Mouse (Mus musculus): Measurements from ENCODE around the gene Chchd4. TPM values are rescaled to one million over a fixed set of nuclear protein-coding genes. Genes with fewer than 3 reads are reported as not detected.

The Chchd4 gene
- total RNA-seq (2021) (10 to 100 TPM; 15.3 to 17.0 TPM), polyA plus RNA-seq (2012; rRNA removed) (8.7 and 12.8 TPM in 2 replicates)
- long read RNA-seq, transcript Chchd4-201 (3 exons, 3,472 nt) = major isoform, 44 of 122 reads
- long read RNA-seq, partial matches to known transcripts = 0 of 122 reads
- long read RNA-seq, other reads (novel, unspliced or antisense) = 78 of 122 reads

- Histone ChIP-seq H3K36me3 (ENCODE audit: control insufficient read depth, insufficient read depth, low read length) (no peaks in the 10 kb centered on the region), H3K79me2 (replicated peaks; ENCODE audit: control insufficient read depth, insufficient read depth, low read length) (no peaks in the 10 kb centered on the region), H3K9ac (ENCODE audit: low read depth, low read length) (peak within 1 kb of the TSS; percentile 81), H3K27me3 (ENCODE audit: control insufficient read depth, insufficient read depth, low read length) (no peaks in the 10 kb centered on the region), H3K4me3 (peak within 1 kb of the TSS; percentile 92), H3K4me1 (ENCODE audit: control insufficient read depth, insufficient read depth, low read length) (peaks cover 2% of the 10 kb centered on the region; the same call in 1 of the 2 replicates), H3K27ac (peak within 1 kb of the TSS; percentile 85)
- peak; percentile 98 to 99 for DNase-seq
- WGBS = 1% methylated on average over 74 of the region's 74 CpGs
- intact Hi-C loops (cut with DNase I) = loop anchor here (1.0 kb wide), 2 partner anchors 33 to 42 kb away; partner anchors contain the start of genes Lsm3 and Xpc
- no peak for TF ChIP-seq CTCF (IDR thresholded peaks at IDR 0.05)
- peak; percentile 11; the same call in 1 of the 2 replicates for TF ChIP-seq EP300 (IDR thresholded peaks at IDR 0.05; ENCODE audit: insufficient read depth, low read depth, low read length)
- peak; percentile 90 for TF ChIP-seq POLR2A (IDR thresholded peaks at IDR 0.05; ENCODE audit: insufficient read depth, low read depth, low read length)
Measured at GRCm38 (mm10) chr6:91472868-91473804, at the start of gene Chchd4, which contains the start of gene Tmem43. Gene Chchd4 (minus strand): TSS chr6:91473546. Gene Tmem43 (plus strand): TSS chr6:91473703.

- Histone ChIP-seq H3K9ac (ENCODE audit: low read depth, low read length) (no peak overlapping the region), H3K36me3 (ENCODE audit: control insufficient read depth, insufficient read depth, low read length) (peaks cover 2% of the 10 kb centered on the region; the same call in 1 of the 2 replicates), H3K27me3 (ENCODE audit: control insufficient read depth, insufficient read depth, low read length) (no peaks in the 10 kb centered on the region), H3K4me1 (ENCODE audit: control insufficient read depth, insufficient read depth, low read length) (peaks cover 4% of the 10 kb centered on the region), H3K27ac (no peak overlapping the region), H3K79me2 (replicated peaks; ENCODE audit: control insufficient read depth, insufficient read depth, low read length) (no peaks in the 10 kb centered on the region), H3K4me3 (no peak overlapping the region)
- intact Hi-C loops (cut with DNase I) = no loop called here
- WGBS = 92% methylated on average over 5 of the region's 5 CpGs
- no peak for DNase-seq
- TF ChIP-seq CTCF (IDR thresholded peaks at IDR 0.05) = no peak
- no peak for TF ChIP-seq EP300 (IDR thresholded peaks at IDR 0.05; ENCODE audit: insufficient read depth, low read depth, low read length)
- TF ChIP-seq POLR2A (IDR thresholded peaks at IDR 0.05; ENCODE audit: insufficient read depth, low read depth, low read length) = no peak
Measured at GRCm38 (mm10) chr6:91522816-91523215, 49.5 kb upstream of the Chchd4 start.

- H3K79me2 ChIP-seq (replicated peaks; ENCODE audit: control insufficient read depth, insufficient read depth, low read length) = 0 out of 2 replicates have a peak, but pooled peaks cover 2% of the 10 kb centered on the region
- H3K27ac ChIP-seq = no peak overlapping the region; the same call in 1 of the 2 replicates
- TF ChIP-seq POLR2A (IDR thresholded peaks at IDR 0.05; ENCODE audit: insufficient read depth, low read depth, low read length) = no peak
- no peak for TF ChIP-seq CTCF (IDR thresholded peaks at IDR 0.05)
- no peak for TF ChIP-seq EP300 (IDR thresholded peaks at IDR 0.05; ENCODE audit: insufficient read depth, low read depth, low read length)
- no peak for DNase-seq
- 51% methylated on average over 7 of the region's 7 CpGs for WGBS
- intact Hi-C loops (cut with DNase I) = loop anchor here (5.0 kb wide), 1 partner anchor 574 kb away; the partner anchor contains the start of gene Nr2c2
- no peak overlapping the region for H3K4me3 ChIP-seq
- H3K36me3 ChIP-seq (ENCODE audit: control insufficient read depth, insufficient read depth, low read length) = peaks cover 2% of the 10 kb centered on the region; the same call in 1 of the 2 replicates
- H3K27me3 ChIP-seq (ENCODE audit: control insufficient read depth, insufficient read depth, low read length) = no peaks in the 10 kb centered on the region
- H3K9ac ChIP-seq (ENCODE audit: low read depth, low read length) = no peak overlapping the region
- H3K4me1 ChIP-seq (ENCODE audit: control insufficient read depth, insufficient read depth, low read length) = peaks cover 5% of the 10 kb centered on the region
Measured at GRCm38 (mm10) chr6:91518454-91519020, 45.2 kb upstream of the Chchd4 start.

- under 1% methylated on average over 80 of the region's 80 CpGs for WGBS
- Histone ChIP-seq H3K27me3 (ENCODE audit: control insufficient read depth, insufficient read depth, low read length) (no peaks in the 10 kb centered on the region), H3K36me3 (ENCODE audit: control insufficient read depth, insufficient read depth, low read length) (peaks cover 2% of the 10 kb centered on the region; the same call in 1 of the 2 replicates), H3K79me2 (replicated peaks; ENCODE audit: control insufficient read depth, insufficient read depth, low read length) (0 out of 2 replicates have a peak, but pooled peaks cover 2% of the 10 kb centered on the region), H3K27ac (peak within 1 kb of the TSS; percentile 83), H3K9ac (ENCODE audit: low read depth, low read length) (peak within 1 kb of the TSS; percentile 88), H3K4me3 (peak within 1 kb of the TSS; percentile 97), H3K4me1 (ENCODE audit: control insufficient read depth, insufficient read depth, low read length) (peaks cover 5% of the 10 kb centered on the region)
- intact Hi-C loops (cut with DNase I) = loop anchor here (1.0 to 5.0 kb wide), 2 partner anchors 42 to 577 kb away; partner anchors contain the start of genes Chchd4, Nr2c2 and Tmem43
- TF ChIP-seq POLR2A (IDR thresholded peaks at IDR 0.05; ENCODE audit: insufficient read depth, low read depth, low read length) = peak; percentile 76
- peak; percentile 26; the same call in 1 of the 2 replicates for TF ChIP-seq CTCF (IDR thresholded peaks at IDR 0.05)
- TF ChIP-seq EP300 (IDR thresholded peaks at IDR 0.05; ENCODE audit: insufficient read depth, low read depth, low read length) = peak; percentile 79
- DNase-seq = peak; percentile 98 to 100
Measured at GRCm38 (mm10) chr6:91515545-91516449, 42.5 kb upstream of the Chchd4 start, which contains the start of the genes Xpc and Lsm3. Gene Xpc (minus strand): TSS chr6:91515888. Gene Lsm3 (plus strand): TSS chr6:91515928.
